Mouse (Mus musculus): ENCODE data around the gene Ttc25. TPM values are rescaled to one million over a fixed set of nuclear protein-coding genes. Genes with fewer than 3 reads are reported as not detected.
"Not testable (repeated sequence)": the region's sequence is repeated elsewhere in the genome, so short reads cannot be mapped to it uniquely, and the experiment has no call there.

Gene Ttc25
- polyA plus RNA-seq, 1 experiment from 2014 or later = 1.5 TPM

DNA sequence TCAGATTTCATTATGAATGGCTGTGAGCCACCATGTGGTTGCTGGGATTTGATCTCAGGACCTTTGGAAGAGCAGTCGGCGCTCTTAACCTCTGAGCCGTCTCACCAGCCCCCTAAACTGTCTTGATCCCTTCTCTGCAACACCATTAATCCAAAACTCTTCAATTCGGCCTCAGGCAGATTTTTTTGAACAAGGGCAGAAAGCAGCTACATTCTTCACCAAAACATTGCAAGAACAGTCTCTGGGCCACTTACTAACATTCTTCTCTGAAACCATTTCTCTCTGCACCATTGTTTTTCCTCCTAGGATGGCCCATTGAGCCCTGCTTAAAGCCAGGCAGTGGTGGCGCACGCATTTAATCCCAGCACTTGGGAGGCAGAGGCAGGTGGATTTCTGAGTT lies 10.6 kb upstream of the Ttc25 start:
- H3K27ac ChIP-seq; H3K9ac ChIP-seq; H3K27me3 ChIP-seq (replicated peaks); H3K36me3 ChIP-seq; H3K4me2 ChIP-seq (replicated peaks); ATAC-seq (ENCODE audit: low FRiP score, low read depth); H3K4me3 ChIP-seq; H3K4me1 ChIP-seq; H3K9me3 ChIP-seq: not testable (repeated sequence)
- WGBS = 86% methylated on average over 6 of the region's 6 CpGs

GRCm38 (mm10) chr11:100535996-100536395 lies 9.4 kb upstream of the Ttc25 start:
- ATAC-seq (ENCODE audit: low FRiP score, low read depth) = no peak
- no peaks in the 10 kb centered on the region for H3K4me1 ChIP-seq
- WGBS = 90% methylated on average over 1 of the region's 1 CpGs
- no peak overlapping the region for H3K27ac ChIP-seq
- no peaks in the 10 kb centered on the region for H3K9me3 ChIP-seq
- no peak overlapping the region for H3K4me3 ChIP-seq
- no peaks in the 10 kb centered on the region for H3K27me3 ChIP-seq (replicated peaks)
- H3K36me3 ChIP-seq = no peaks in the 10 kb centered on the region
- H3K9ac ChIP-seq = no peak overlapping the region
- no peak overlapping the region for H3K4me2 ChIP-seq (replicated peaks)

- no peaks in the 10 kb centered on the region for H3K4me1 ChIP-seq
- H3K4me2 ChIP-seq (replicated peaks) = no peak overlapping the region
- H3K36me3 ChIP-seq = no peaks in the 10 kb centered on the region
- H3K27ac ChIP-seq = no peak overlapping the region
- H3K27me3 ChIP-seq (replicated peaks) = no peaks in the 10 kb centered on the region
- ATAC-seq (ENCODE audit: low FRiP score, low read depth) = no peak
- no peak overlapping the region for H3K4me3 ChIP-seq
- H3K9me3 ChIP-seq = no peaks in the 10 kb centered on the region
- no peak overlapping the region for H3K9ac ChIP-seq
These were observed 8.9 kb upstream of the Ttc25 start for GRCm38 (mm10) chr11:100536466-100536865.

DNA sequence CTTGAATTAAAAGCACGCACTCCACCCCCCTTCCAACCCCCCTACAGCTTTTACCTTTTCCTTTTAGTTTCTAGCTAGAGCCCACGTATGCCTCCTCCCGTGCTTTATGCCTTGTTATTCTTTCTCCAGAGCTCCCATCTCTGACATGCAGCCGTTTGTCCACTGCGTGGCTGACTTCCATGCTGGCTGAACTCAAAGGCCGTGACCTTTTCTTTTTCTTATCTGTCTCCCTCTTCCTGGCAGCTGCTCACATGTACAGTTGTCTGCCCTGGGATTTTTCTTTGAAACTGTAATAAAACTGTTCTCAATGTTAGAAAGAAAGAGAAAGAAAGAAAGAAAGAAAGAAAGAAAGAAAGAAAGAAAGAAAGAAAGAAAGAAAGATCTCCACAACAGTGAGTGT lies 4.4 kb upstream of the Ttc25 start:
- Histone ChIP-seq H3K9me3 (no peaks in the 10 kb centered on the region), H3K4me3 (no peak overlapping the region), H3K4me1 (peaks cover 9% of the 10 kb centered on the region; the same call in 1 of the 2 replicates), H3K36me3 (no peaks in the 10 kb centered on the region), H3K27ac (no peak overlapping the region), H3K27me3 (replicated peaks) (no peaks in the 10 kb centered on the region), H3K4me2 (replicated peaks) (no peak overlapping the region), H3K9ac (no peak overlapping the region)
- WGBS = 47% methylated on average over 6 of the region's 6 CpGs
- no peak for ATAC-seq (ENCODE audit: low FRiP score, low read depth)

GRCm38 (mm10) chr11:100541577-100541976 lies 3.8 kb upstream of the Ttc25 start:
- Histone ChIP-seq H3K36me3 (no peaks in the 10 kb centered on the region), H3K27ac (no peak overlapping the region), H3K9me3 (no peaks in the 10 kb centered on the region), H3K9ac (no peak overlapping the region), H3K27me3 (replicated peaks) (no peaks in the 10 kb centered on the region), H3K4me2 (replicated peaks) (no peak overlapping the region), H3K4me3 (no peak overlapping the region), H3K4me1 (peaks cover 13% of the 10 kb centered on the region; the same call in 1 of the 2 replicates)
- 83% methylated on average over 2 of the region's 2 CpGs for WGBS
- ATAC-seq (ENCODE audit: low FRiP score, low read depth) = no peak

GRCm38 (mm10) chr11:100545746-100546085 lies 309 bp downstream of the Ttc25 start:
- H3K4me2 ChIP-seq (replicated peaks) = peak overlapping the region; percentile 64
- H3K36me3 ChIP-seq = no peaks in the 10 kb centered on the region
- H3K27me3 ChIP-seq (replicated peaks) = no peaks in the 10 kb centered on the region
- H3K27ac ChIP-seq = no peak overlapping the region
- H3K9me3 ChIP-seq = no peaks in the 10 kb centered on the region
- H3K4me3 ChIP-seq = peak overlapping the region; percentile 36
- peak overlapping the region; percentile 10; the same call in 1 of the 2 replicates for H3K9ac ChIP-seq
- peaks cover 13% of the 10 kb centered on the region; the same call in 1 of the 2 replicates for H3K4me1 ChIP-seq
- 27% methylated on average over 7 of the region's 7 CpGs for WGBS
- 0 out of 2 replicates have a peak, but pooled peaks have one; percentile 29 for ATAC-seq (ENCODE audit: low FRiP score, low read depth)

DNA sequence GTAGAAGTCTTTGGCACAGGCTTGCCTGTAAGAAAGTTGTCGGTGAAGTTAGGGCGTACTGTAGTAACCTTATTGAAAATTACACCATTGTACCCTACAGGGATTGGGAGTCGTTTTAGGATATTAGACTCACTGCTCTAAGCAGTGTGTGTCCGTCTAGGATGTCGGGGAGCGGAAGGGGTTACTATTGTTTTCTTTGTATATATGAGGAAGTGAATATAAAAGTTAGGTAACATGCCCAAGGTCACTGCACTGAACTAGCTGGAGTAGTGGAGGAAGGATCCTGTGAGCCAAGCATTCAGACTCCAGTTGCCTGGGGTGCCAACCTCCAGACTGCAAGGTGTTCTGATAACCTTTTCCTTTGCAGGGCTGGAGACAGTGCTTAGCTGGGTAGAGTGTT lies 1.5 kb downstream of the Ttc25 start:
- H3K4me3 ChIP-seq = no peak overlapping the region
- H3K9ac ChIP-seq = no peak overlapping the region
- no peak overlapping the region for H3K4me2 ChIP-seq (replicated peaks)
- no peaks in the 10 kb centered on the region for H3K36me3 ChIP-seq
- ATAC-seq (ENCODE audit: low FRiP score, low read depth) = no peak
- H3K27me3 ChIP-seq (replicated peaks) = no peaks in the 10 kb centered on the region
- WGBS = 88% methylated on average over 6 of the region's 6 CpGs
- H3K4me1 ChIP-seq = peaks cover 13% of the 10 kb centered on the region; the same call in 1 of the 2 replicates
- H3K9me3 ChIP-seq = no peaks in the 10 kb centered on the region
- no peak overlapping the region for H3K27ac ChIP-seq

DNA sequence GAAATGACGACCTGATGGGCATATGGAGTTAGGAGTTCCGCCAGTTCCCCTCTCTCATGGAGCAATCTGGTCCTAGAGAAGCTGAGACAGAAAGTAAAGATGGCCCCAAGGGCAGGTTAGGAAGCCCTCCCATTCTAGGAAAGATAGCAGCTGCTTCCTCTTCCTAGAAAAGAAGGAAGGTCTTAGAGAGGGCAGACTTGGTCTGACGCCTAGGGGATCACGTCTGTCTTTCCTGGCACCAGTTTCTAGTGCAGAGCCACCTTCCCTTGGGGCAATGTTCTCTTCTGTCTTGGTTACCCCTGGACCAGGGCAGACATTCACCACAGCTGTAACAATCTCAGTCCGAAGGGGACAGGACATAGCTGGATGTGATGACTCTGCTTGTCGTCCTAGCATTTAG lies 2.7 kb downstream of the Ttc25 start:
- Histone ChIP-seq H3K9me3 (no peaks in the 10 kb centered on the region), H3K4me1 (peaks cover 13% of the 10 kb centered on the region; the same call in 1 of the 2 replicates), H3K27me3 (replicated peaks) (no peaks in the 10 kb centered on the region), H3K27ac (no peak overlapping the region), H3K36me3 (no peaks in the 10 kb centered on the region), H3K4me3 (no peak overlapping the region), H3K9ac (no peak overlapping the region), H3K4me2 (replicated peaks) (no peak overlapping the region)
- ATAC-seq (ENCODE audit: low FRiP score, low read depth) = no peak
- WGBS = 89% methylated on average over 6 of the region's 6 CpGs

DNA sequence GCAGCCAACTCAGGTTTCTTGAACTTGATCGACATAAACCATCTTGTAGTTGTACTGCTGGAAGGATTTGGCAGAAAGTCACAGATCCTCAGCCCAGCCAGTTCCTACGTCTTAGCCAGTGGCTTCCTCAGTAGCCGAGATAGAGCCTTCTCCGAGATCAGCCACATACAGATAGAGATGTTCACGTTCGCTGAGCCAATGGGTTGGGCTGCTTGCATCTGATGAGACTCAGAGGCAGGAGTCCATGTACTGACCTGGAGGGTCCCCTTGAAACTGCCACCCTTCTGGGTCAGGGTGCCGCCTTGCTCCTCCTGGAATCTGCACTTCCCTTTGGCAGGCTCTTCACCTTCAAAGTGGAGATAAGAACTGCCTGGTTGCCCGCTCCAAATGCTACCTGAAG lies 4.1 kb downstream of the Ttc25 start:
- WGBS = 87% methylated on average over 8 of the region's 8 CpGs

GRCm38 (mm10) chr11:100550101-100550500 lies 4.7 kb downstream of the Ttc25 start:
- Histone ChIP-seq H3K9ac (no peak overlapping the region), H3K27ac (no peak overlapping the region), H3K4me1 (peaks cover 10% of the 10 kb centered on the region; the same call in 1 of the 2 replicates), H3K4me3 (no peak overlapping the region), H3K9me3 (no peaks in the 10 kb centered on the region), H3K27me3 (replicated peaks) (no peaks in the 10 kb centered on the region), H3K4me2 (replicated peaks) (no peak overlapping the region), H3K36me3 (no peaks in the 10 kb centered on the region)
- no peak for ATAC-seq (ENCODE audit: low FRiP score, low read depth)
- 78% methylated on average over 6 of the region's 6 CpGs for whole genome bisulfite sequencing

More for the DNA sequence above, 4.1 kb downstream of the Ttc25 start:
- no peak overlapping the region for H3K4me2 ChIP-seq (replicated peaks)
- peaks cover 13% of the 10 kb centered on the region; the same call in 1 of the 2 replicates for H3K4me1 ChIP-seq
- no peaks in the 10 kb centered on the region for H3K27me3 ChIP-seq (replicated peaks)
- ATAC-seq (ENCODE audit: low FRiP score, low read depth) = no peak
- no peak overlapping the region for H3K4me3 ChIP-seq
- H3K27ac ChIP-seq = no peak overlapping the region
- H3K9me3 ChIP-seq = no peaks in the 10 kb centered on the region
- no peak overlapping the region for H3K9ac ChIP-seq
- H3K36me3 ChIP-seq = no peaks in the 10 kb centered on the region

GRCm38 (mm10) chr11:100552842-100553241 lies 7.4 kb downstream of the Ttc25 start:
- no peaks in the 10 kb centered on the region for H3K36me3 ChIP-seq
- no peak overlapping the region for H3K4me2 ChIP-seq (replicated peaks)
- H3K9ac ChIP-seq = no peak overlapping the region
- H3K27me3 ChIP-seq (replicated peaks) = no peaks in the 10 kb centered on the region
- no peak overlapping the region for H3K4me3 ChIP-seq
- H3K4me1 ChIP-seq = 0 out of 2 replicates have a peak, but pooled peaks cover 3% of the 10 kb centered on the region
- no peaks in the 10 kb centered on the region for H3K9me3 ChIP-seq
- H3K27ac ChIP-seq = no peak overlapping the region
- WGBS = 85% methylated on average over 4 of the region's 4 CpGs
- no peak for ATAC-seq (ENCODE audit: low FRiP score, low read depth)

- Histone ChIP-seq H3K4me2 (replicated peaks) (peak overlapping the region; percentile 35; the same call in 1 of the 2 replicates), H3K9ac (no peak overlapping the region), H3K27me3 (replicated peaks) (no peaks in the 10 kb centered on the region), H3K9me3 (no peaks in the 10 kb centered on the region), H3K27ac (no peak overlapping the region), H3K36me3 (no peaks in the 10 kb centered on the region), H3K4me3 (no peak overlapping the region), H3K4me1 (0 out of 2 replicates have a peak, but pooled peaks cover 3% of the 10 kb centered on the region)
- ATAC-seq (ENCODE audit: low FRiP score, low read depth) = no peak
- WGBS = 24% methylated on average over 11 of the region's 11 CpGs
These were observed 10.2 kb downstream of the Ttc25 start for GRCm38 (mm10) chr11:100555583-100555982.

DNA sequence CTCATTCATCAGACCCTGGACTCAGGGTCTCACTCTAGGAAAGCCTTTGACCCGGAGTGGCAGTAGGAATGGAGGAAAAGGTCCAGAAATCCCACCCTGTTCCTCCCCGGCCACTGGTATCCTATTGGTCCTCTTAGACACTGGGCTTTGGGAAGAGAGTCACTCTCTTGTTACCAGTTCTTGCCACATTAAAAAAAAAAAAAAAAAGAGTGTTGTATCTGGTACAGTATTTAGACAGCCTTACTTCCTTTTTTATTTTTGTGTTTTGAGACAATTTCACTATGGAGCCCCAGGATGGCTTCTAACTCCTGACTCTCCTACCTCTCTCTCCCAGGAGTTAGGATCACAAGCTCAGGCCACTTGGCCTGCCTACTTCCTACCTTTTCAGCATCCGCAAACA lies 12.2 kb downstream of the Ttc25 start:
- H3K36me3 ChIP-seq = no peaks in the 10 kb centered on the region
- no peak overlapping the region for H3K4me2 ChIP-seq (replicated peaks)
- H3K4me3 ChIP-seq = no peak overlapping the region
- 74% methylated on average over 3 of the region's 3 CpGs for WGBS
- H3K9ac ChIP-seq = no peak overlapping the region
- H3K4me1 ChIP-seq = 0 out of 2 replicates have a peak, but pooled peaks cover 3% of the 10 kb centered on the region
- no peaks in the 10 kb centered on the region for H3K27me3 ChIP-seq (replicated peaks)
- H3K9me3 ChIP-seq = no peaks in the 10 kb centered on the region
- ATAC-seq (ENCODE audit: low FRiP score, low read depth) = no peak
- H3K27ac ChIP-seq = no peak overlapping the region
